In genomic region chr8:8308253-8308652, GRCm38 (mm10) we compare ENCODE assay signal across 31 mouse cellular contexts.
DNase-seq lines count a peak whose midpoint lies in the region; ATAC-seq and TF ChIP-seq lines count a peak whose summit lies in the region.
"Had no signal": no experiment of that assay in that cellular context is flagged by ENCODE, and none has a peak within 500 bp of the region (broad histone marks: within the 10 kb centered on the region; RNA-seq: fewer than 3 reads in every experiment).

No protein-coding gene starts in this region.

- H3K27me3 ChIP-seq in forebrain, postnatal 0 days (ENCODE audit: insufficient read depth, low read length), result no peaks in the 10 kb centered on the region
- no peaks in the 10 kb centered on the region; the same call in 1 of the 2 replicates for H3K27me3 ChIP-seq in forebrain, embryonic 11.5 days (ENCODE audit: control insufficient read depth, insufficient read depth, low read length)
- no peaks in the 10 kb centered on the region for H3K27me3 ChIP-seq in midbrain, embryonic 10.5 days (ENCODE audit: low read depth, poor library complexity, severe bottlenecking)
- no peaks in the 10 kb centered on the region for H3K27me3 ChIP-seq in midbrain, embryonic 13.5 days
- H3K27me3 ChIP-seq in embryonic facial prominence, embryonic 15.5 days, result no peaks in the 10 kb centered on the region
- H3K27me3 ChIP-seq: forebrain, embryonic 13.5 days; hindbrain, embryonic 15.5 days; neural tube, embryonic 15.5 days; Patski had no signal

- no peak for ATAC-seq in forebrain, postnatal 0 days
- no peak for ATAC-seq in forebrain, embryonic 11.5 days (replicated peaks; ENCODE audit: low FRiP score)
- no peak for ATAC-seq in midbrain, embryonic 13.5 days
- ATAC-seq in embryonic facial prominence, embryonic 15.5 days (ENCODE audit: insufficient number of reproducible peaks, low FRiP score, low TSS enrichment, low read depth), result no peak
- ATAC-seq: forebrain, embryonic 13.5 days; intestine, embryonic 16.5 days; Patski had no signal

- H3K9ac ChIP-seq in forebrain, postnatal 0 days, result no peak overlapping the region
- H3K9ac ChIP-seq in forebrain, embryonic 11.5 days (ENCODE audit: low read length), result no peak overlapping the region
- H3K9ac ChIP-seq in midbrain, embryonic 13.5 days (replicated peaks), result no peak overlapping the region
- no peak overlapping the region for H3K9ac ChIP-seq in embryonic facial prominence, embryonic 15.5 days
- H3K9ac ChIP-seq: forebrain, embryonic 13.5 days; hindbrain, embryonic 15.5 days; liver, embryonic 14.5 days; neural tube, embryonic 15.5 days had no signal

- no peaks in the 10 kb centered on the region for H3K9me3 ChIP-seq in forebrain, postnatal 0 days (ENCODE audit: low read length)
- H3K9me3 ChIP-seq in forebrain, embryonic 11.5 days (ENCODE audit: control insufficient read depth, low read length), result no peaks in the 10 kb centered on the region
- no peaks in the 10 kb centered on the region for H3K9me3 ChIP-seq in midbrain, embryonic 10.5 days (replicated peaks)
- no peaks in the 10 kb centered on the region for H3K9me3 ChIP-seq in midbrain, embryonic 13.5 days
- H3K9me3 ChIP-seq in embryonic facial prominence, embryonic 15.5 days (replicated peaks), result no peaks in the 10 kb centered on the region
- H3K9me3 ChIP-seq: forebrain, embryonic 13.5 days; hindbrain, embryonic 10.5 days; hindbrain, embryonic 15.5 days; neural tube, embryonic 15.5 days had no signal

- 36% methylated on average over 7 of the region's 7 CpGs for WGBS in forebrain, postnatal 0 days
- WGBS in forebrain, embryonic 11.5 days, result 43% methylated on average over 7 of the region's 7 CpGs
- WGBS in midbrain, embryonic 10.5 days, result 72% methylated on average over 7 of the region's 7 CpGs
- 60% methylated on average over 7 of the region's 7 CpGs for WGBS in midbrain, embryonic 13.5 days
- 26% methylated on average over 7 of the region's 7 CpGs for WGBS in embryonic facial prominence, embryonic 15.5 days

- no peak for TF ChIP-seq CTCF in forebrain, postnatal 0 days (IDR thresholded peaks at IDR 0.05; ENCODE audit: low read depth)

- DNase-seq in forebrain, postnatal 0 days, result peak; percentile 34
- no peak for DNase-seq in forebrain, embryonic 11.5 days (ENCODE audit: low spot score)
- peak; percentile 8 for DNase-seq in midbrain, embryonic 10.5 days (ENCODE audit: low spot score)
- peak; percentile 45 for DNase-seq in mesoderm, embryonic 11.5 days (ENCODE audit: low read depth, low spot score)
- no peak for DNase-seq in thymus, adult 18-20 months
- DNase-seq in cerebellum, postnatal 25 days, result no peak
- DNase-seq: adrenal gland, postnatal 14 days; cerebellum, adult 18-20 months; cerebellum, postnatal 10 days; heart, postnatal 14 days; kidney, adult 8-10 months; kidney, postnatal 14 days; liver; lung, adult 2 months; lung, postnatal 10 days; right cerebral cortex, adult 18-20 months; spleen, adult 18-20 months; thymus, adult 2 months; thymus, postnatal 4 days had no signal

- no peaks in the 10 kb centered on the region for H3K36me3 ChIP-seq in forebrain, postnatal 0 days (ENCODE audit: insufficient read depth)
- H3K36me3 ChIP-seq in forebrain, embryonic 11.5 days (ENCODE audit: control insufficient read depth, insufficient read depth, low read length), result no peaks in the 10 kb centered on the region
- H3K36me3 ChIP-seq in midbrain, embryonic 10.5 days, result no peaks in the 10 kb centered on the region
- no peaks in the 10 kb centered on the region for H3K36me3 ChIP-seq in midbrain, embryonic 13.5 days
- no peaks in the 10 kb centered on the region for H3K36me3 ChIP-seq in embryonic facial prominence, embryonic 15.5 days
- H3K36me3 ChIP-seq: hindbrain, embryonic 10.5 days; hindbrain, embryonic 15.5 days; neural tube, embryonic 15.5 days had no signal

- no peaks in the 10 kb centered on the region for H3K4me1 ChIP-seq in forebrain, postnatal 0 days (ENCODE audit: insufficient read depth)
- H3K4me1 ChIP-seq in forebrain, embryonic 11.5 days (replicated peaks; ENCODE audit: control insufficient read depth, insufficient read depth, low read length), result no peaks in the 10 kb centered on the region
- no peaks in the 10 kb centered on the region for H3K4me1 ChIP-seq in midbrain, embryonic 10.5 days
- H3K4me1 ChIP-seq in midbrain, embryonic 13.5 days (replicated peaks), result no peaks in the 10 kb centered on the region
- peaks cover 13% of the 10 kb centered on the region for H3K4me1 ChIP-seq in embryonic facial prominence, embryonic 15.5 days
- H3K4me1 ChIP-seq: hindbrain, embryonic 10.5 days had no signal

- H3K4me2 ChIP-seq in forebrain, postnatal 0 days (ENCODE audit: low read depth), result no peak overlapping the region
- no peak overlapping the region for H3K4me2 ChIP-seq in forebrain, embryonic 11.5 days (ENCODE audit: low read depth, low read length, severe bottlenecking)
- H3K4me2 ChIP-seq in midbrain, embryonic 13.5 days (replicated peaks), result no peak overlapping the region
- 0 out of 2 replicates have a peak overlapping the region, but pooled peaks have one; percentile 10 for H3K4me2 ChIP-seq in embryonic facial prominence, embryonic 15.5 days (replicated peaks)
- H3K4me2 ChIP-seq: forebrain, embryonic 13.5 days; hindbrain, embryonic 15.5 days; neural tube, embryonic 15.5 days had no signal

- no peak overlapping the region for H3K4me3 ChIP-seq in forebrain, postnatal 0 days (ENCODE audit: low read depth, low read length)
- H3K4me3 ChIP-seq in forebrain, embryonic 11.5 days (ENCODE audit: low read depth, low read length), result no peak overlapping the region
- no peak overlapping the region for H3K4me3 ChIP-seq in midbrain, embryonic 10.5 days
- H3K4me3 ChIP-seq in midbrain, embryonic 13.5 days (replicated peaks), result no peak overlapping the region
- H3K4me3 ChIP-seq in embryonic facial prominence, embryonic 15.5 days (replicated peaks), result no peak overlapping the region
- H3K4me3 ChIP-seq: erythroblast, embryonic 14.5 days; forebrain, embryonic 13.5 days; hindbrain, embryonic 10.5 days; hindbrain, embryonic 15.5 days; neural tube, embryonic 15.5 days had no signal

- no peak overlapping the region for H3K27ac ChIP-seq in forebrain, postnatal 0 days (ENCODE audit: low read depth, low read length)
- H3K27ac ChIP-seq in forebrain, embryonic 11.5 days (ENCODE audit: low read depth, low read length), result no peak overlapping the region
- H3K27ac ChIP-seq in midbrain, embryonic 10.5 days (replicated peaks), result no peak overlapping the region
- no peak overlapping the region for H3K27ac ChIP-seq in midbrain, embryonic 13.5 days
- H3K27ac ChIP-seq in embryonic facial prominence, embryonic 15.5 days (replicated peaks), result no peak overlapping the region
- H3K27ac ChIP-seq: forebrain, embryonic 13.5 days; hindbrain, embryonic 10.5 days; hindbrain, embryonic 15.5 days; liver, embryonic 14.5 days; macrophage; neural tube, embryonic 15.5 days; stomach, postnatal 0 days had no signal

Comparison
In these comparisons a context has a peak if more than half of its experiments do, and no peak if none do; other contexts are left out.
1. DNase-seq: peak in forebrain, postnatal 0 days (single experiment), midbrain, embryonic 10.5 days (single experiment) and mesoderm, embryonic 11.5 days (single experiment); none in forebrain, embryonic 11.5 days (single experiment), thymus, adult 18-20 months (0 of 2) and cerebellum, postnatal 25 days (0 of 2).